Mouse (Mus musculus) neural tube, embryonic 11.5 days (tissue): ENCODE measurements around the gene Flywch1. TPM values are rescaled to one million over a fixed set of nuclear protein-coding genes. Genes with fewer than 3 reads are reported as not detected.

Experiments
- ATAC-seq: fragments of 200-750 bp; cut with Nextera tagmentation; 2 replicates; pipeline ENCODE4 v1.8.0; 2017; ENCODE audit warnings: moderate number of reproducible peaks, mild to moderate bottlenecking, moderate TSS enrichment, moderate library complexity; ENCODE audit not compliant: insufficient read depth, low FRiP score, low TSS enrichment
- DNase-seq: peaks from one replicate; pipeline ENCODE4 v3.0.0-alpha.2; 2015; ENCODE audit warnings: low spot score
- H3K27ac ChIP-seq: fragments of 300-500 bp; sonication (generic); 2 replicates; pipeline ENCODE4 v1.5.1; 2014; ENCODE audit warnings: low read depth, mild to moderate bottlenecking, low read length
- H3K27me3 ChIP-seq: fragments of 300-500 bp; sonication (generic); 2 replicates; pipeline ENCODE4 v1.6.1; 2014; ENCODE audit warnings: mild to moderate bottlenecking, low read length, mixed read lengths; ENCODE audit not compliant: control insufficient read depth, insufficient read depth
- H3K36me3 ChIP-seq: fragments of 300-500 bp; sonication (generic); 2 replicates; pipeline ENCODE4 v1.6.1; 2014; ENCODE audit warnings: mild to moderate bottlenecking, low read length, moderate library complexity, mixed read lengths; ENCODE audit not compliant: control insufficient read depth, insufficient read depth
- H3K4me1 ChIP-seq: fragments of 300-500 bp; sonication (generic); 2 replicates; pipeline ENCODE4 v1.6.1; 2014; ENCODE audit warnings: low read length, mixed read lengths; ENCODE audit not compliant: control insufficient read depth, insufficient read depth
- H3K4me2 ChIP-seq: fragments of 300-500 bp; sonication (generic); 2 replicates; pipeline ENCODE4 v1.6.1; 2014; ENCODE audit warnings: low read depth, mild to moderate bottlenecking, moderate library complexity
- H3K4me3 ChIP-seq: fragments of 300-500 bp; sonication (generic); 2 replicates; pipeline ENCODE4 v1.5.1; 2014; ENCODE audit warnings: low read depth, low read length
- H3K9ac ChIP-seq: fragments of 300-500 bp; sonication (generic); 2 replicates; pipeline ENCODE4 v1.6.1; 2014; ENCODE audit warnings: mild to moderate bottlenecking, low read length
- H3K9me3 ChIP-seq: fragments of 300-500 bp; sonication (generic); 2 replicates; pipeline ENCODE4 v1.6.1; 2016; ENCODE audit warnings: low read length; ENCODE audit not compliant: control insufficient read depth
- WGBS: fragments of 180-500 bp; shearing (Covaris S2); extraction: QIAGEN DNeasy Blood & Tissue Kit; methylation state at CpG from one replicate; pipeline ENCODE4 v1.1.7; 2014; 5-methylcytosine and 5-hydroxymethylcytosine counted together
- polyA plus RNA-seq: library from polyadenylated mRNA; unstranded; fragments of >200 nt; fragmentation: Nextera tagmentation; extraction: Ambion mirVana; gene quantifications from 2 replicates; pipeline ENCODE4 v1.2.1, GENCODE M21; 2014

The Flywch1 gene
- polyA plus RNA-seq, 1 experiment from 2014 or later: 197 TPM

- Histone ChIP-seq H3K4me3 (no peak overlapping the region), H3K4me2 (no peak overlapping the region), H3K4me1 (peaks cover 2% of the 10 kb centered on the region; the same call in 1 of the 2 replicates), H3K27ac (no peak overlapping the region), H3K9me3 (no peaks in the 10 kb centered on the region), H3K9ac (no peak overlapping the region), H3K36me3 (no peaks in the 10 kb centered on the region), H3K27me3 (no peaks in the 10 kb centered on the region)
- 83% methylated on average over 2 of the region's 2 CpGs for WGBS
- DNase-seq (no peak), ATAC-seq (no peak)
These were observed 49.5 kb downstream of the Flywch1 start for GRCm38 (mm10) chr17:23721886-23722285.

GRCm38 (mm10) chr17:23719455-23719854 is 51.9 kb downstream of the Flywch1 start:
- no peak overlapping the region for H3K4me2 ChIP-seq
- no peaks in the 10 kb centered on the region for H3K27me3 ChIP-seq
- no peak for ATAC-seq
- WGBS: 42% methylated on average over 1 of the region's 1 CpGs
- H3K9ac ChIP-seq: no peak overlapping the region
- H3K4me1 ChIP-seq: no peaks in the 10 kb centered on the region
- H3K9me3 ChIP-seq: no peaks in the 10 kb centered on the region
- no peak overlapping the region for H3K4me3 ChIP-seq
- H3K27ac ChIP-seq: no peak overlapping the region
- no peaks in the 10 kb centered on the region for H3K36me3 ChIP-seq
- DNase-seq: no peak

GRCm38 (mm10) chr17:23717003-23717402 is 54.4 kb downstream of the Flywch1 start:
- no peaks in the 10 kb centered on the region for H3K27me3 ChIP-seq
- no peak overlapping the region for H3K4me3 ChIP-seq
- ATAC-seq (no peak), DNase-seq (no peak)
- no peaks in the 10 kb centered on the region for H3K9me3 ChIP-seq
- no peaks in the 10 kb centered on the region for H3K36me3 ChIP-seq
- H3K27ac ChIP-seq: no peak overlapping the region
- WGBS: 64% methylated on average over 2 of the region's 2 CpGs
- no peaks in the 10 kb centered on the region for H3K4me1 ChIP-seq
- H3K9ac ChIP-seq: no peak overlapping the region
- no peak overlapping the region for H3K4me2 ChIP-seq

DNA sequence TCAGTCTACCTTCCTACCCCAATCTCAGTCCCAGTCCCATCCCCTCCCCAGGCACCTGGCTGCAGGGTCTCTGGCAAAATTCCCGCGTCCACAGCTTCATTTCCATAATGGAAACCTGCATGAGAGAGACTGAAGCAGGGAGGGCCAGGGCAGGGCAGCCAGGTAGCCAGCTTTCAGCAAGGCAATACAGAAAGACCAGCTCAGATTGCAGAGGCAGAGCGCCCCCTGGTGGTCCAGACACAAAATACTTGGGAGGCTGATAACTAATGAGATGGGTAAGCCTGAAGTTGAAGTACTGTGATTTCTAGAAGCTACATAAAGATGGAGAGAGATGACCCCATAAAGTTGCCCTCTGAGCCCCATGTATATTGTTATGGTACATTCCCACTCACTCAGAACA is 65.2 kb downstream of the Flywch1 start:
- peak; percentile 75 for DNase-seq
- Histone ChIP-seq H3K4me3 (no peak overlapping the region), H3K27ac (no peak overlapping the region), H3K9ac (no peak overlapping the region), H3K4me1 (no peaks in the 10 kb centered on the region), H3K9me3 (no peaks in the 10 kb centered on the region), H3K27me3 (no peaks in the 10 kb centered on the region), H3K4me2 (no peak overlapping the region), H3K36me3 (no peaks in the 10 kb centered on the region)
- WGBS: 0% methylated on average over 3 of the region's 3 CpGs
- peak; percentile 45 for ATAC-seq

GRCm38 (mm10) chr17:23705525-23706104 is 65.8 kb downstream of the Flywch1 start:
- no peak overlapping the region for H3K4me2 ChIP-seq
- H3K4me1 ChIP-seq: no peaks in the 10 kb centered on the region
- H3K9ac ChIP-seq: no peak overlapping the region
- WGBS: 68% methylated on average over 7 of the region's 7 CpGs
- H3K36me3 ChIP-seq: no peaks in the 10 kb centered on the region
- no peaks in the 10 kb centered on the region for H3K9me3 ChIP-seq
- no peak for ATAC-seq
- DNase-seq: no peak
- peaks cover 3% of the 10 kb centered on the region; the same call in 1 of the 2 replicates for H3K27me3 ChIP-seq
- no peak overlapping the region for H3K4me3 ChIP-seq
- H3K27ac ChIP-seq: no peak overlapping the region

DNA sequence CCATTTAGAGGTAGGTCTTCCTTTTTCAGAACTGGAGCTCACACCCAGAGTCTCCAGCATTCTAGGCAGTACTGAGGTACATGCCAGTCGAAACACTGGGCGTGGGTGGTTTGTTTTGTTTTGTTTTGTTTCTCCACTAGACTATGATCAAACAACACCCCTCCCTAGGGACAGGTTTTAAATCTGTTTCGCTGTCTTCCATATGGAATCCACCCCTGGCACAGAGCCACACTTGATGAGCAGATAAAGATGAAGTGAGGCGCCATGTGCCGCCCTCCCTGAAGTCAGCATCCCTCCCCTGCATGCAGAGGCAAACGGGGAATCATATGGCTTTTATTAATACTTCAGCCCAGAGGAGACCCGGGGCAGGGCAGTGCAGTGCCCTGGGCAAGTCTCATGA is 66.7 kb downstream of the Flywch1 start:
- DNase-seq: no peak
- Histone ChIP-seq H3K27ac (no peak overlapping the region), H3K4me3 (no peak overlapping the region), H3K9ac (no peak overlapping the region), H3K4me1 (no peaks in the 10 kb centered on the region), H3K27me3 (peaks cover 7% of the 10 kb centered on the region), H3K9me3 (no peaks in the 10 kb centered on the region), H3K36me3 (no peaks in the 10 kb centered on the region), H3K4me2 (no peak overlapping the region)
- no peak for ATAC-seq
- WGBS: 64% methylated on average over 7 of the region's 7 CpGs

DNA sequence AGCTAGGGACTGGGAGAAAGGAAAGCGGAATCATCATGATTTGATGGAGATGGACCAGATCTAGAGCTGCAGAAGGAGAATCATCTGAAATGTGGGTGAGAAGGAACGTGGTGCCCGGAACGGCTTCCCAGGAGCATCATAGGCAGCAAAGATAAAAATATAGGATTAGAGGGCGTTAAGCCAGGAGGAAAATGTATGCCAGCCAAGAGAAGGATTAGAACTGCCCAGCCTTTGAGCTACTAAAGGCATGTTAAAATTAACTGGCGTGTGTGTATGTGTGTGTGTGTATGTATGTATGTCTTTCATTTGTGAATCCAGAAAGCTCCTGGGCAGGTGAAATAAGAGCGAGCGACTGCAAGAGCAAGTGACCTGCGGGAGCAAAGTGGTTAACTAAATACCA is 68.1 kb downstream of the Flywch1 start:
- no peaks in the 10 kb centered on the region for H3K4me1 ChIP-seq
- H3K9me3 ChIP-seq: no peaks in the 10 kb centered on the region
- no peak for DNase-seq
- H3K4me3 ChIP-seq: no peak overlapping the region
- WGBS: 88% methylated on average over 9 of the region's 9 CpGs
- no peak overlapping the region for H3K4me2 ChIP-seq
- H3K27me3 ChIP-seq: peaks cover 18% of the 10 kb centered on the region
- H3K27ac ChIP-seq: no peak overlapping the region
- H3K36me3 ChIP-seq: no peaks in the 10 kb centered on the region
- H3K9ac ChIP-seq: no peak overlapping the region
- no peak for ATAC-seq

Other genes with a start within 250 kb of the Flywch1 start
- 23.4 and 24.3 TPM in 2 replicates for gene Zfp213, start 207.4 kb downstream of the Flywch1 start, polyA plus RNA-seq
- 19.7 and 20.3 TPM in 2 replicates for gene Zfp13, start 172.1 kb downstream of the Flywch1 start, polyA plus RNA-seq
- 0.91 TPM in 1 of 2 replicates, not detected in the other for gene Zscan10, start 170.7 kb downstream of the Flywch1 start, polyA plus RNA-seq
- 0.85 and 0.94 TPM in 2 replicates for gene Mmp25, start 126.3 kb downstream of the Flywch1 start, polyA plus RNA-seq
- gene Bicdl2, start 111.1 kb downstream of the Flywch1 start, polyA plus RNA-seq: 0.54 TPM in 1 of 2 replicates, not detected in the other
- 52.5 and 60.1 TPM in 2 replicates for gene Hcfc1r1, start 98.0 kb downstream of the Flywch1 start, polyA plus RNA-seq
- 57.8 and 62.4 TPM in 2 replicates for gene Thoc6, start 97.7 kb downstream of the Flywch1 start, polyA plus RNA-seq
- gene Tnfrsf12a, start 94.1 kb downstream of the Flywch1 start, polyA plus RNA-seq: 2.3 and 3.6 TPM in 2 replicates
- gene Cldn6, start 92.4 kb downstream of the Flywch1 start, polyA plus RNA-seq: 8.7 and 11.1 TPM in 2 replicates
- gene Cldn9, start 87.6 kb downstream of the Flywch1 start, polyA plus RNA-seq: 1.3 and 1.9 TPM in 2 replicates
- 0.25 and 0.58 TPM in 2 replicates for gene 1520401A03Rik, start 48.8 kb downstream of the Flywch1 start, polyA plus RNA-seq
- gene Pkmyt1, start 45.3 kb downstream of the Flywch1 start, polyA plus RNA-seq: 37.2 and 44.5 TPM in 2 replicates
- 31.4 and 37.1 TPM in 2 replicates for gene Paqr4, start 30.7 kb downstream of the Flywch1 start, polyA plus RNA-seq
- 6.8 and 7.8 TPM in 2 replicates for gene Kremen2, start 25.8 kb downstream of the Flywch1 start, polyA plus RNA-seq
- 29.1 and 32.6 TPM in 2 replicates for gene Flywch2, start 14.5 kb upstream of the Flywch1 start, polyA plus RNA-seq
- gene Srrm2, start 18.9 kb upstream of the Flywch1 start, polyA plus RNA-seq: 399 and 408 TPM in 2 replicates
- 1,025 and 1,061 TPM in 2 replicates for gene Elob, start 57.5 kb upstream of the Flywch1 start, polyA plus RNA-seq
- gene Prss33, start 64.5 kb upstream of the Flywch1 start, polyA plus RNA-seq: 0.18 TPM in 1 of 2 replicates, not detected in the other
- gene Prss32, start 72.3 kb upstream of the Flywch1 start, polyA plus RNA-seq: not detected in 2 replicates
- gene Prss41, start 72.6 kb upstream of the Flywch1 start, polyA plus RNA-seq: 1.3 and 1.8 TPM in 2 replicates
- not detected in 2 replicates for gene Prss21, start 96.5 kb upstream of the Flywch1 start, polyA plus RNA-seq
- not detected in 2 replicates for gene Dcpp1, start 109.3 kb upstream of the Flywch1 start, polyA plus RNA-seq
- gene Dcpp2, start 109.3 kb upstream of the Flywch1 start, polyA plus RNA-seq: not detected in 2 replicates
- gene Dcpp3, start 145.9 kb upstream of the Flywch1 start, polyA plus RNA-seq: not detected in 2 replicates
- gene Sbp, start 170.1 kb upstream of the Flywch1 start, polyA plus RNA-seq: not detected in 2 replicates
- gene Sbpl, start 183.7 kb upstream of the Flywch1 start, polyA plus RNA-seq: not detected in 2 replicates
- not detected in 2 replicates for gene Prss30, start 209.0 kb upstream of the Flywch1 start, polyA plus RNA-seq
- 0.17 TPM in 1 of 2 replicates, not detected in the other for gene Prss22, start 226.5 kb upstream of the Flywch1 start, polyA plus RNA-seq